Mouse (Mus musculus) liver, embryonic 15.5 days (tissue): ENCODE results near the gene Esrrg. TPM values are rescaled to one million over a fixed set of nuclear protein-coding genes. Genes with fewer than 3 reads are reported as not detected.

Experiments
- ATAC-seq: fragments of 200-750 bp; cut with Nextera tagmentation; 2 replicates; pipeline ENCODE4 v1.8.0; 2017; ENCODE audit warnings: moderate number of reproducible peaks, mild to moderate bottlenecking, moderate library complexity; ENCODE audit not compliant: insufficient read depth
- H3K27ac ChIP-seq: fragments of 300-500 bp; sonication (generic); replicated peaks from 2 replicates; pipeline ENCODE4 v1.5.1; 2015; ENCODE audit warnings: mild to moderate bottlenecking, inconsistent platforms
- H3K27me3 ChIP-seq: fragments of 300-500 bp; sonication (generic); 2 replicates; pipeline ENCODE4 v1.6.1; 2015; ENCODE audit warnings: mild to moderate bottlenecking, inconsistent platforms
- H3K36me3 ChIP-seq: fragments of 300-500 bp; sonication (generic); replicated peaks from 2 replicates; pipeline ENCODE4 v1.6.1; 2015; ENCODE audit warnings: moderate library complexity, mild to moderate bottlenecking, inconsistent platforms
- H3K4me1 ChIP-seq: fragments of 300-500 bp; sonication (generic); replicated peaks from 2 replicates; pipeline ENCODE4 v1.6.1; 2015; ENCODE audit warnings: inconsistent platforms
- H3K4me2 ChIP-seq: fragments of 300-500 bp; sonication (generic); 2 replicates; pipeline ENCODE4 v1.6.1; 2015; ENCODE audit warnings: moderate library complexity, mild to moderate bottlenecking, inconsistent platforms
- H3K4me3 ChIP-seq: fragments of 300-500 bp; sonication (generic); replicated peaks from 2 replicates; pipeline ENCODE4 v1.5.1; 2015; ENCODE audit warnings: mild to moderate bottlenecking, inconsistent platforms
- H3K9ac ChIP-seq: fragments of 300-500 bp; sonication (generic); 2 replicates; pipeline ENCODE4 v1.6.1; 2015; ENCODE audit warnings: moderate library complexity, mild to moderate bottlenecking, inconsistent platforms
- H3K9me3 ChIP-seq: fragments of 300-500 bp; sonication (generic); replicated peaks from 2 replicates; pipeline ENCODE4 v1.6.1; 2016; ENCODE audit warnings: inconsistent platforms
- WGBS: fragments of 180-500 bp; shearing (Covaris S2); methylation state at CpG from one replicate; pipeline ENCODE4 v1.1.7; 2015; ENCODE audit warnings: mixed read lengths; ENCODE audit not compliant: insufficient replicate concordance; 5-methylcytosine and 5-hydroxymethylcytosine counted together
- polyA plus RNA-seq: library from polyadenylated mRNA; unstranded; fragments of >200 nt; fragmentation: Nextera tagmentation; extraction: Ambion mirVana; gene quantifications from 2 replicates; pipeline ENCODE4 v1.2.1, GENCODE M21; 2015

Gene Esrrg
- polyA plus RNA-seq, 1 experiment from 2014 or later = 0.22 TPM

- 48% methylated on average over 3 of the region's 3 CpGs for WGBS
- no peak for ATAC-seq
- Histone ChIP-seq H3K9ac (no peak overlapping the region), H3K4me2 (no peak overlapping the region), H3K9me3 (no peaks in the 10 kb centered on the region), H3K27me3 (no peaks in the 10 kb centered on the region), H3K4me1 (no peaks in the 10 kb centered on the region), H3K36me3 (no peaks in the 10 kb centered on the region), H3K4me3 (no peak overlapping the region), H3K27ac (no peak overlapping the region)
Observed at GRCm38 (mm10) chr1:187834576-187834975, 226.0 kb downstream of the Esrrg start.

GRCm38 (mm10) chr1:187836384-187836783 lies 227.8 kb downstream of the Esrrg start:
- Histone ChIP-seq H3K9ac (no peak overlapping the region), H3K9me3 (no peaks in the 10 kb centered on the region), H3K27me3 (no peaks in the 10 kb centered on the region), H3K4me3 (no peak overlapping the region), H3K27ac (no peak overlapping the region), H3K4me1 (no peaks in the 10 kb centered on the region), H3K4me2 (no peak overlapping the region), H3K36me3 (no peaks in the 10 kb centered on the region)
- ATAC-seq = no peak
- WGBS = 41% methylated on average over 6 of the region's 6 CpGs

- H3K4me2 ChIP-seq = no peak overlapping the region
- no peaks in the 10 kb centered on the region for H3K9me3 ChIP-seq
- ATAC-seq = no peak
- no peaks in the 10 kb centered on the region for H3K4me1 ChIP-seq
- H3K27me3 ChIP-seq = no peaks in the 10 kb centered on the region
- H3K27ac ChIP-seq = no peak overlapping the region
- H3K4me3 ChIP-seq = no peak overlapping the region
- no peaks in the 10 kb centered on the region for H3K36me3 ChIP-seq
- WGBS = 34% methylated on average over 7 of the region's 7 CpGs
- H3K9ac ChIP-seq = no peak overlapping the region
Observed at GRCm38 (mm10) chr1:187836876-187837275, 228.3 kb downstream of the Esrrg start.

GRCm38 (mm10) chr1:187841629-187842028 lies 233.0 kb downstream of the Esrrg start:
- H3K4me2 ChIP-seq = no peak overlapping the region
- 48% methylated on average over 8 of the region's 8 CpGs for WGBS
- no peak for ATAC-seq
- no peak overlapping the region for H3K9ac ChIP-seq
- H3K4me1 ChIP-seq = no peaks in the 10 kb centered on the region
- no peak overlapping the region for H3K27ac ChIP-seq
- no peaks in the 10 kb centered on the region for H3K27me3 ChIP-seq
- no peak overlapping the region for H3K4me3 ChIP-seq
- no peaks in the 10 kb centered on the region for H3K9me3 ChIP-seq
- H3K36me3 ChIP-seq = no peaks in the 10 kb centered on the region

GRCm38 (mm10) chr1:187842702-187843101 lies 234.1 kb downstream of the Esrrg start:
- no peaks in the 10 kb centered on the region for H3K27me3 ChIP-seq
- 65% methylated on average over 5 of the region's 5 CpGs for WGBS
- no peak overlapping the region for H3K27ac ChIP-seq
- H3K4me1 ChIP-seq = no peaks in the 10 kb centered on the region
- no peak overlapping the region for H3K4me2 ChIP-seq
- no peak overlapping the region for H3K9ac ChIP-seq
- H3K4me3 ChIP-seq = no peak overlapping the region
- no peak for ATAC-seq
- no peaks in the 10 kb centered on the region for H3K36me3 ChIP-seq
- H3K9me3 ChIP-seq = no peaks in the 10 kb centered on the region

- H3K36me3 ChIP-seq = no peaks in the 10 kb centered on the region
- no peak overlapping the region for H3K27ac ChIP-seq
- 38% methylated on average over 8 of the region's 8 CpGs for WGBS
- ATAC-seq = no peak
- H3K4me3 ChIP-seq = no peak overlapping the region
- no peaks in the 10 kb centered on the region for H3K4me1 ChIP-seq
- no peak overlapping the region for H3K9ac ChIP-seq
- H3K9me3 ChIP-seq = no peaks in the 10 kb centered on the region
- no peaks in the 10 kb centered on the region for H3K27me3 ChIP-seq
- no peak overlapping the region for H3K4me2 ChIP-seq
Observed at GRCm38 (mm10) chr1:187854148-187854547, 245.6 kb downstream of the Esrrg start.

GRCm38 (mm10) chr1:187862339-187862738 lies 253.7 kb downstream of the Esrrg start:
- no peak for ATAC-seq
- 58% methylated on average over 5 of the region's 5 CpGs for WGBS
- Histone ChIP-seq H3K36me3 (no peaks in the 10 kb centered on the region), H3K4me2 (no peak overlapping the region), H3K4me3 (no peak overlapping the region), H3K4me1 (no peaks in the 10 kb centered on the region), H3K27ac (no peak overlapping the region), H3K27me3 (no peaks in the 10 kb centered on the region), H3K9ac (no peak overlapping the region), H3K9me3 (no peaks in the 10 kb centered on the region)

- H3K4me1 ChIP-seq = no peaks in the 10 kb centered on the region
- no peaks in the 10 kb centered on the region for H3K36me3 ChIP-seq
- WGBS = 21% methylated on average over 7 of the region's 7 CpGs
- H3K4me2 ChIP-seq = no peak overlapping the region
- H3K9me3 ChIP-seq = no peaks in the 10 kb centered on the region
- no peak overlapping the region for H3K4me3 ChIP-seq
- no peak for ATAC-seq
- no peak overlapping the region for H3K9ac ChIP-seq
- no peaks in the 10 kb centered on the region for H3K27me3 ChIP-seq
- H3K27ac ChIP-seq = no peak overlapping the region
Observed at GRCm38 (mm10) chr1:187868427-187868826, 259.8 kb downstream of the Esrrg start.

- H3K4me3 ChIP-seq = no peak overlapping the region
- WGBS = 44% methylated on average over 8 of the region's 8 CpGs
- no peaks in the 10 kb centered on the region for H3K27me3 ChIP-seq
- no peaks in the 10 kb centered on the region for H3K9me3 ChIP-seq
- H3K9ac ChIP-seq = no peak overlapping the region
- H3K36me3 ChIP-seq = no peaks in the 10 kb centered on the region
- H3K4me2 ChIP-seq = no peak overlapping the region
- no peak for ATAC-seq
- no peaks in the 10 kb centered on the region for H3K4me1 ChIP-seq
- H3K27ac ChIP-seq = no peak overlapping the region
Observed at GRCm38 (mm10) chr1:187872208-187872607, 263.6 kb downstream of the Esrrg start.

- no peak overlapping the region for H3K4me2 ChIP-seq
- no peaks in the 10 kb centered on the region for H3K27me3 ChIP-seq
- no peaks in the 10 kb centered on the region for H3K9me3 ChIP-seq
- H3K27ac ChIP-seq = no peak overlapping the region
- no peak overlapping the region for H3K4me3 ChIP-seq
- H3K4me1 ChIP-seq = no peaks in the 10 kb centered on the region
- no peaks in the 10 kb centered on the region for H3K36me3 ChIP-seq
- no peak overlapping the region for H3K9ac ChIP-seq
- WGBS = 49% methylated on average over 6 of the region's 6 CpGs
- ATAC-seq = no peak
Observed at GRCm38 (mm10) chr1:187872744-187873143, 264.2 kb downstream of the Esrrg start.

GRCm38 (mm10) chr1:187873770-187874169 lies 265.2 kb downstream of the Esrrg start:
- no peak for ATAC-seq
- H3K9me3 ChIP-seq = no peaks in the 10 kb centered on the region
- H3K27me3 ChIP-seq = no peaks in the 10 kb centered on the region
- H3K4me1 ChIP-seq = no peaks in the 10 kb centered on the region
- H3K36me3 ChIP-seq = no peaks in the 10 kb centered on the region
- no peak overlapping the region for H3K9ac ChIP-seq
- WGBS = 77% methylated on average over 2 of the region's 2 CpGs
- no peak overlapping the region for H3K27ac ChIP-seq
- no peak overlapping the region for H3K4me3 ChIP-seq
- H3K4me2 ChIP-seq = no peak overlapping the region

GRCm38 (mm10) chr1:187887270-187887669 lies 278.7 kb downstream of the Esrrg start:
- Histone ChIP-seq H3K27me3 (no peaks in the 10 kb centered on the region), H3K4me1 (no peaks in the 10 kb centered on the region), H3K9ac (no peak overlapping the region), H3K36me3 (no peaks in the 10 kb centered on the region), H3K4me2 (no peak overlapping the region), H3K9me3 (no peaks in the 10 kb centered on the region), H3K27ac (no peak overlapping the region), H3K4me3 (no peak overlapping the region)
- no peak for ATAC-seq
- WGBS = 80% methylated on average over 6 of the region's 6 CpGs
